Mouse (Mus musculus): ENCODE results near the gene Arfip2.

GRCm38 (mm10) chr7:105632551-105632972 is 7.7 kb downstream of the Arfip2 start:
- TF ChIP-seq CTCF (IDR thresholded peaks at IDR 0.05 in 2 of 3, conservative IDR thresholded peaks at IDR 0.05 in 1 of 3; ENCODE audit: control insufficient read depth in 1 of 3, insufficient read depth in 1 of 3, low read depth in 2 of 3, low read length in 3 of 3, poor library complexity in 1 of 3, severe bottlenecking in 1 of 3), result no peak
- no peak for TF ChIP-seq EP300 (IDR thresholded peaks at IDR 0.05; ENCODE audit: low read depth in 1 of 2, low read length in 2 of 2)
- no peak for TF ChIP-seq POLR2A (IDR thresholded peaks at IDR 0.05; ENCODE audit: control insufficient read depth in 1 of 2, insufficient read depth in 1 of 2, low read depth in 1 of 2, low read length in 2 of 2, poor library complexity in 1 of 2)
- TF ChIP-seq POLR2AphosphoS2 (IDR thresholded peaks at IDR 0.05; ENCODE audit: low read length), result no peak
- TF ChIP-seq JUND (IDR thresholded peaks at IDR 0.05; ENCODE audit: low read depth, low read length), result no peak
- no peak for TF ChIP-seq USF1 (IDR thresholded peaks at IDR 0.05; ENCODE audit: low read depth, low read length)
- no peak for TF ChIP-seq UBTF (IDR thresholded peaks at IDR 0.05; ENCODE audit: borderline replicate concordance, insufficient read depth, low read depth, low read length)
- no peak for TF ChIP-seq MAFK (IDR thresholded peaks at IDR 0.05; ENCODE audit: borderline replicate concordance, low read depth, low read length)
- TF ChIP-seq ZC3H11A (IDR thresholded peaks at IDR 0.05; ENCODE audit: low read depth, low read length), result no peak
- no peak for TF ChIP-seq RCOR1 (IDR thresholded peaks at IDR 0.05; ENCODE audit: low read depth, low read length)
- no peak for TF ChIP-seq SIN3A (IDR thresholded peaks at IDR 0.05; ENCODE audit: low read length)

Data from MEL (cell line).